Mouse (Mus musculus) MEL (cell line): ENCODE measurements at regions not wholly inside any gene's neighbourhood (a gene's known extent, or its start where the extent isn't known, plus 50 kb on each side); places are given as distances from the start of the nearest gene placed in this dataset.

ENCODE experiments used
- BHLHE40 ChIP-seq: IDR thresholded peaks from 2 replicates; pipeline ENCODE4 v1.6.1; 2012; ENCODE audit warnings: low read depth, mild to moderate bottlenecking, inconsistent platforms, low read length, improper control_type of control experiment, borderline replicate concordance
- CHD1 ChIP-seq: IDR thresholded peaks from 2 replicates; pipeline ENCODE4 v1.6.1; 2012; ENCODE audit warnings: low read depth, mild to moderate bottlenecking, inconsistent platforms, low read length, improper control_type of control experiment
- CTCF ChIP-seq, 3 experiments: IDR thresholded peaks in 2 of 3; conservative IDR thresholded peaks in 1 of 3; 2 replicates each; pipeline ENCODE4 v1.5.1; 2011 to 2012; ENCODE audit warnings: low read length in 3 of 3, low read depth in 2 of 3, mild to moderate bottlenecking in 2 of 3, improper control_type of control experiment in 1 of 3, inconsistent platforms in 1 of 3, mixed read lengths in 1 of 3, moderate library complexity in 1 of 3; ENCODE audit not compliant: control insufficient read depth in 1 of 3, insufficient read depth in 1 of 3, poor library complexity in 1 of 3, severe bottlenecking in 1 of 3
- EP300 ChIP-seq, 2 experiments: IDR thresholded peaks; 2 replicates each; pipeline ENCODE4 v1.6.1; 2011; ENCODE audit warnings: improper control_type of control experiment in 2 of 2, low read length in 2 of 2, low read depth in 1 of 2, mild to moderate bottlenecking in 1 of 2
- ETS1 ChIP-seq: IDR thresholded peaks from 2 replicates; pipeline ENCODE4 v1.6.1; 2012; ENCODE audit warnings: low read depth, mild to moderate bottlenecking, inconsistent platforms, low read length, improper control_type of control experiment, moderate library complexity
- GATA1 ChIP-seq: IDR thresholded peaks from 2 replicates; pipeline ENCODE4 v1.6.1; 2011; ENCODE audit warnings: low read depth, low read length, improper control_type of control experiment
- MAX ChIP-seq: IDR thresholded peaks from 2 replicates; pipeline ENCODE4 v1.6.1; 2011; ENCODE audit warnings: low read length, improper control_type of control experiment
- POLR2A ChIP-seq, 2 experiments: IDR thresholded peaks; 2 replicates each; pipeline ENCODE4 v1.6.1; 2011 to 2012; ENCODE audit warnings: low read length in 2 of 2, mild to moderate bottlenecking in 2 of 2, control low read depth in 1 of 2, improper control_type of control experiment in 1 of 2, low read depth in 1 of 2, moderate library complexity in 1 of 2; ENCODE audit not compliant: control insufficient read depth in 1 of 2, insufficient read depth in 1 of 2, poor library complexity in 1 of 2
- UBTF ChIP-seq: IDR thresholded peaks from 2 replicates; pipeline ENCODE4 v1.6.1; 2012; ENCODE audit warnings: low read depth, mild to moderate bottlenecking, inconsistent platforms, low read length, improper control_type of control experiment, moderate library complexity, borderline replicate concordance; ENCODE audit not compliant: insufficient read depth
- ZC3H11A ChIP-seq: IDR thresholded peaks from 2 replicates; pipeline ENCODE4 v1.6.1; 2012; ENCODE audit warnings: low read depth, mild to moderate bottlenecking, inconsistent platforms, low read length, improper control_type of control experiment

DNA sequence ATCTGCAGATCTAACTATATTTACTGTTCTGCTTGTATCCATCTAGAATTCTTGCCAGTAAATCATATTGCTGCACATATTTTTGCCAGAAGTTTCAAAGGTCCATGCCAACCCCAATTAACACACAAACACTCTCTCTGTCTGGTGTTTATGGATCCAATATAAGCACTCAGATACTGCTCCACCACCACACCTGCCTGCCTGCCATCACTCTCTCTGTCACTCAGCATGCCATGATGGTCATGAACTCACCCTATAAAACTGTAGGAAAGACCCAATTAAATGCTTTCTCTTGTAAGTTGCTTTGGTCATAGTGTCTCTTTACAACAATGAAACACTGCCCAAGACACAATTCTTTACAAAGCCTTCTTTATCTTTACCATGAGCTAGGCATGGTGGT lies 66.8 kb upstream of the Il15 start:
- TF ChIP-seq POLR2A (IDR thresholded peaks at IDR 0.05; ENCODE audit: control insufficient read depth in 1 of 2, insufficient read depth in 1 of 2, low read depth in 1 of 2, low read length in 2 of 2, poor library complexity in 1 of 2) (no peak), BHLHE40 (no peak), CHD1 (no peak), EP300 (IDR thresholded peaks at IDR 0.05; ENCODE audit: low read depth in 1 of 2, low read length in 2 of 2) (no peak), MAX (no peak), GATA1 (no peak), CTCF (IDR thresholded peaks at IDR 0.05 in 2 of 3, conservative IDR thresholded peaks at IDR 0.05 in 1 of 3; ENCODE audit: control insufficient read depth in 1 of 3, insufficient read depth in 1 of 3, low read depth in 2 of 3, low read length in 3 of 3, poor library complexity in 1 of 3, severe bottlenecking in 1 of 3) (no peak), ZC3H11A (no peak), ETS1 (no peak), UBTF (no peak)
